Mouse (Mus musculus) forebrain, embryonic 15.5 days (tissue): ENCODE measurements around the gene C330007P06Rik. TPM values are rescaled to one million over a fixed set of nuclear protein-coding genes. Genes with fewer than 3 reads are reported as not detected.
"Not testable (repeated sequence)": the region's sequence is repeated elsewhere in the genome, so short reads cannot be mapped to it uniquely, and the experiment has no call there.

Source experiments
- ATAC-seq: fragments of 200-750 bp; cut with Nextera tagmentation; replicated peaks from 2 replicates; pipeline ENCODE4 v1.8.0; 2017; ENCODE audit warnings: mild to moderate bottlenecking, moderate TSS enrichment, moderate library complexity
- H3K27ac ChIP-seq: fragments of 300-500 bp; sonication (generic); replicated peaks from 2 replicates; pipeline ENCODE4 v1.5.1; 2015; ENCODE audit warnings: mild to moderate bottlenecking, inconsistent platforms
- H3K27me3 ChIP-seq: fragments of 300-500 bp; sonication (generic); 2 replicates; pipeline ENCODE4 v1.6.1; 2015; ENCODE audit warnings: inconsistent platforms
- H3K36me3 ChIP-seq: fragments of 300-500 bp; sonication (generic); 2 replicates; pipeline ENCODE4 v1.6.1; 2015; ENCODE audit warnings: mild to moderate bottlenecking, inconsistent platforms
- H3K4me1 ChIP-seq: fragments of 300-500 bp; sonication (generic); 2 replicates; pipeline ENCODE4 v1.6.1; 2015; ENCODE audit warnings: inconsistent platforms
- H3K4me2 ChIP-seq: fragments of 300-500 bp; sonication (generic); replicated peaks from 2 replicates; pipeline ENCODE4 v1.6.1; 2015; ENCODE audit warnings: mild to moderate bottlenecking, inconsistent platforms
- H3K4me3 ChIP-seq: fragments of 300-500 bp; sonication (generic); 2 replicates; pipeline ENCODE4 v1.5.1; 2015; ENCODE audit warnings: mild to moderate bottlenecking, inconsistent platforms
- H3K9ac ChIP-seq: fragments of 300-500 bp; sonication (generic); replicated peaks from 2 replicates; pipeline ENCODE4 v1.6.1; 2015; ENCODE audit warnings: mild to moderate bottlenecking, inconsistent platforms
- H3K9me3 ChIP-seq: fragments of 300-500 bp; sonication (generic); 2 replicates; pipeline ENCODE4 v1.6.1; 2016; ENCODE audit warnings: inconsistent platforms
- WGBS: fragments of 180-500 bp; shearing (Covaris S2); methylation state at CpG from one replicate; pipeline ENCODE4 v1.1.7; 2015; ENCODE audit warnings: mixed read lengths; 5-methylcytosine and 5-hydroxymethylcytosine counted together
- polyA plus RNA-seq: library from polyadenylated mRNA; unstranded; fragments of >200 nt; fragmentation: Nextera tagmentation; extraction: Ambion mirVana; gene quantifications from 2 replicates; pipeline ENCODE4 v1.2.1, GENCODE M21; 2015

The C330007P06Rik gene
- polyA plus RNA-seq, 1 experiment from 2014 or later: 24.7 TPM

DNA sequence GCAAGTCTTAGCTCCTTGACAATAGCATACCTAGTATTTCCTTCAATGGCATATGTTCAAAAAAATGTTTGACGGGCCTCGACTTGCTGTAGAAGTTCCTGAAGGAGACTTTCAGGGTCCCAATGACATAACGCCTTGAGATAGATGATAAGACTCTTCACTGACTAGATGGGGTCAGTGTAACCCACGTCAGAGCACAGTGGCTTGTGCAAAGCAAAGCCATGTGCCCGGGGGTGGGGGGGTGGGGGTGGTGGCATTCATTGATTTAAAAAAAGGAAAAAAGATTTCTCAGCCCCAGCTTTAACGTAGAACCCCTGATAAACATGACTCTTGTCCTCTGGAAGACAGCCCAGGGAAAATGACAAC lies 65.6 kb downstream of the C330007P06Rik start:
- Histone ChIP-seq H3K4me3 (peak overlapping the region; percentile 43), H3K27ac (peak overlapping the region; percentile 86), H3K4me1 (peaks cover 7% of the 10 kb centered on the region), H3K27me3 (no peaks in the 10 kb centered on the region), H3K4me2 (peak overlapping the region; percentile 47), H3K9me3 (no peaks in the 10 kb centered on the region), H3K9ac (no peak overlapping the region), H3K36me3 (no peaks in the 10 kb centered on the region)
- 75% methylated on average over 6 of the region's 6 CpGs for WGBS
- peak; percentile 44 for ATAC-seq

- peak; percentile 91 for ATAC-seq
- H3K9ac ChIP-seq: peak overlapping the region; percentile 47
- peak overlapping the region; percentile 47 for H3K4me2 ChIP-seq
- 31% methylated on average over 44 of the region's 45 CpGs for WGBS
- H3K4me3 ChIP-seq: peak overlapping the region; percentile 43
- no peaks in the 10 kb centered on the region for H3K27me3 ChIP-seq
- no peaks in the 10 kb centered on the region for H3K36me3 ChIP-seq
- no peaks in the 10 kb centered on the region for H3K9me3 ChIP-seq
- peak overlapping the region; percentile 86 for H3K27ac ChIP-seq
- peaks cover 7% of the 10 kb centered on the region for H3K4me1 ChIP-seq
Measured at GRCm38 (mm10) chrX:36807360-36808317, 66.3 kb downstream of the C330007P06Rik start.

DNA sequence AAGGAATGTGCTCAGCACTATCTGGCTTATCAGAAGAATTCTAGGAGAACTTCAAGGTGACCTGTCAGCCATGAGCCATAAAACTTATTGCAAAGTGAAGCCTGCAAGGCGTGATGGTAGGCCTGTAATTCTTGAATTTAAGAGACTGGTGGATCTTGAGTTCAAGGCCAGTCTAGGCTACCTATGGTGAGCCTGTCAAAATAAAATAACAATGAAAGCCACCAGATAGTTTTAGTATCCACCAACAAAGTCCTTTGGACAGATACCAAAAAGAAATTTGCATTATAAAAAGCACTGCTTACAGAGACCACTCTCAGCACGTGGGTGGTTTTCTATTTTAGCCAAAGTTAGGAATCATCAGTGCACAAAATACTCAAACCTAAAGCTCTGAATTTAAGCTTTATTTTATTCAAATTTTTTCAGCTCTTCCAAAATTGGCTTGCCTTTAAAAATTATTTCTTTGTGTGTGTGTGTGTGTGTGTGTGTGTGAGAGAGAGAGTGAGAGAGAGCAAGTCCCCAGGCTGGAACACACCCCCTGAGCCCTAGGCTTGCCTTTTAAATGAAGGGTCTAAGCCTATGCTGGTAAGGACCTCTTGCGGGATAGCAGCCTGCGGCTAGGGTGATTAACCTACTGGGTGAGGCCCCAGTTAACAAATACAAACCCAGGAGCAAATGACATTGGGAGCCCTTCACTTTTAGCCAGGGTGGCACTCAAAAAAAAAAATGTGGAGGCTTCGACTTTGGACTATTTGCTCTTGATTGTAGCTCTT lies 68.3 kb downstream of the C330007P06Rik start:
- ATAC-seq: no peak
- H3K4me2 ChIP-seq: no peak overlapping the region
- peaks cover 7% of the 10 kb centered on the region for H3K4me1 ChIP-seq
- WGBS: 46% methylated on average over 5 of the region's 5 CpGs
- no peaks in the 10 kb centered on the region for H3K36me3 ChIP-seq
- no peaks in the 10 kb centered on the region for H3K9me3 ChIP-seq
- H3K4me3 ChIP-seq: no peak overlapping the region
- H3K27me3 ChIP-seq: no peaks in the 10 kb centered on the region
- no peak overlapping the region for H3K27ac ChIP-seq
- no peak overlapping the region for H3K9ac ChIP-seq

- Histone ChIP-seq H3K4me1 (peaks cover 7% of the 10 kb centered on the region), H3K36me3 (no peaks in the 10 kb centered on the region), H3K4me3 (no peak overlapping the region), H3K27ac (no peak overlapping the region), H3K9me3 (no peaks in the 10 kb centered on the region), H3K4me2 (no peak overlapping the region), H3K27me3 (no peaks in the 10 kb centered on the region), H3K9ac (no peak overlapping the region)
- WGBS: 71% methylated on average over 5 of the region's 5 CpGs
- no peak for ATAC-seq
Measured at GRCm38 (mm10) chrX:36804196-36804595, 69.7 kb downstream of the C330007P06Rik start.

DNA sequence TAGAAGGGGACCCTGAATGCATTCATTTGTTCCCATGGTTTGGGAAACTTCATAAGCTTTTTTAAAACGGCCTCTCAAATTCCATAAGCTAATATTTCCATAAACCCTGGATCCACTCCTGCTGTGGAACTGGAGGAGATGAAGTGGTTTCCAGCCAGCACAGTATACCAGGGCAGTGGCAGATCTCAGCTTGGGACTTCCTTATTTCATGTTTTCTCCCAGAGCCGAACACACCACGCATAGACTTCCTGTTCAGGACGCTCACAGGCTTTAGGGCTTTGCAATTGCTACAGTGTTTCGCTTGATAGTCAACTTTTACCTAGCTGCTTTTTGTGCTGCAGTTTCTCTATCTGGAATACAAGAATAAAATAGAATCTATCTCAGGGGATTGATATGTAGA lies 70.7 kb downstream of the C330007P06Rik start:
- Histone ChIP-seq H3K4me2 (no peak overlapping the region), H3K27me3 (no peaks in the 10 kb centered on the region), H3K9me3 (no peaks in the 10 kb centered on the region), H3K4me1 (peaks cover 7% of the 10 kb centered on the region), H3K4me3 (no peak overlapping the region), H3K36me3 (peaks cover 2% of the 10 kb centered on the region; the same call in 1 of the 2 replicates), H3K27ac (no peak overlapping the region), H3K9ac (no peak overlapping the region)
- ATAC-seq: no peak
- 83% methylated on average over 5 of the region's 5 CpGs for WGBS

DNA sequence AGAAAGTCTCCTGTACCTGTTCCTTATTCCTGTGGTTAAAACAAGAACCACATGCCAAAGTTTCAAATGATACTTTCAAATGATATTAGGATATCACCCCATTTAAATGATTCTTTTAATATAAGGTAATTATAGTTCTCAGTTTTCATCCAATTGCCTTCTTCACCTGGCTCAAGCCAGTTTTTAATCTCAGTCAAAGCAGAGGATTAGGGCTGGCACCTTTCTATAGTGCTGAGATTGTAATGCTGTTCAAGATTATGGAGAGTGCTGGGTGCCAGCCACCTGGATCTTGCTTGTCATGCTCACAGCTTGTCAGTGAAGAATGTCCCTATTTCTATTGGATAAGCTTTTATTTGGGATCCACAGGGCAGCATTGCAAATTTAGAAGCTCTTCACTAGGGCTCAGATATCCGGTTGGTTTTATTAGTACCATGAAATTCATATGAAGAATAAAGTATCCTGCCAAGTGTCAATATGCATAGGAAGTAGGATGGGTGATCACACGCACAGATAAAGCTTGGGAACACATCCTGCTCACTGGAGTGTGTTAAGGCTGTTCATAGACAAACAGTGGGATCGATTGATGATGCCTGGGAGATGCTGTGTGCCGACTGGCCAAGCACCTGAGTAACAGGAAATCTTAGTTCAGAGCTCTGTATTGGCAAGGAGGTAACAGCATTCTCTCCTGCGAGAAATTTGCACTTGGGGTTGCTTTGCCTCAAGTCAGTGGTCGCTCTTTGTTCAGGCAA lies 74.6 kb downstream of the C330007P06Rik start:
- Histone ChIP-seq H3K9ac (no peak overlapping the region), H3K4me1 (peaks cover 6% of the 10 kb centered on the region; the same call in 1 of the 2 replicates), H3K27ac (no peak overlapping the region), H3K4me2 (no peak overlapping the region), H3K9me3 (no peaks in the 10 kb centered on the region), H3K36me3 (peaks cover 7% of the 10 kb centered on the region; the same call in 1 of the 2 replicates), H3K27me3 (no peaks in the 10 kb centered on the region), H3K4me3 (no peak overlapping the region)
- 55% methylated on average over 6 of the region's 6 CpGs for WGBS
- no peak for ATAC-seq

GRCm38 (mm10) chrX:36796734-36797133 lies 77.2 kb downstream of the C330007P06Rik start:
- Histone ChIP-seq H3K4me2 (peak overlapping the region; percentile 46), H3K4me3 (peak overlapping the region; percentile 55), H3K9ac (peak overlapping the region; percentile 62), H3K27ac (peak overlapping the region; percentile 87; the same call in 1 of the 2 replicates)
- not testable (repeated sequence) for H3K36me3 ChIP-seq, H3K9me3 ChIP-seq, H3K27me3 ChIP-seq, ATAC-seq, H3K4me1 ChIP-seq
- WGBS: 76% methylated on average over 8 of the region's 8 CpGs

DNA sequence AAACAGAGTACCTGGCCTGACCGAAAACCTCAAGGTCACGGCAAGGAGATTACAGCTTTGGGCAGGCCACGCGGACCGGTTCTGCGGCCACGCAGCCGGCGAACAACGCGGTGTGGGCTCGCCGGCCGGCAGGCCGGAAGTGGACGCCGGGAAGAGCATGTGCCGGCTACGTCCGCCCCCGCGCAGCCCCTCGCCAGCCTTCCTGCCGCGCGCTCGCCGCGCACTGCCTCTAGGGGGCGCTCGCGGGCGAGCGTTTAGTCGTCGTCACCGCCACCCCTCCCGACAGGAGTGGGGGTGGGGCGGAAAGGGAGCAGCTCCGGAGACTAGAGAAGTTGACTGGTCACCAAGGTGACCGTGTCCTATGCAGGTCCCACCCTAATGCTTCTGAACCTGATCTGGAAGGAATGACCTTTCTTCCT lies 77.7 kb downstream of the C330007P06Rik start:
- ATAC-seq: peak; percentile 85
- no peaks in the 10 kb centered on the region for H3K9me3 ChIP-seq
- peaks cover 7% of the 10 kb centered on the region; the same call in 1 of the 2 replicates for H3K36me3 ChIP-seq
- H3K27ac ChIP-seq: peak overlapping the region; percentile 87
- H3K9ac ChIP-seq: peak overlapping the region; percentile 62
- peak overlapping the region; percentile 55 for H3K4me3 ChIP-seq
- no peaks in the 10 kb centered on the region for H3K27me3 ChIP-seq
- peak overlapping the region; percentile 46 for H3K4me2 ChIP-seq
- H3K4me1 ChIP-seq: peaks cover 6% of the 10 kb centered on the region; the same call in 1 of the 2 replicates
- 28% methylated on average over 40 of the region's 41 CpGs for WGBS

GRCm38 (mm10) chrX:36795424-36796162 lies 78.3 kb downstream of the C330007P06Rik start, which contains the start of gene Slc25a5:
TSS of gene Slc25a5 (plus strand) at chrX:36795651.
- ATAC-seq: peak; percentile 97
- peak within 1 kb of the TSS; percentile 46 for H3K4me2 ChIP-seq
- WGBS: 22% methylated on average over 41 of the region's 41 CpGs

GRCm38 (mm10) chrX:36794571-36794970 lies 79.3 kb downstream of the C330007P06Rik start:
- no peak overlapping the region for H3K4me3 ChIP-seq
- H3K4me2 ChIP-seq: no peak overlapping the region
- H3K4me1 ChIP-seq: peaks cover 6% of the 10 kb centered on the region; the same call in 1 of the 2 replicates
- no peak for ATAC-seq
- H3K9ac ChIP-seq: no peak overlapping the region
- 60% methylated on average over 5 of the region's 5 CpGs for WGBS
- peaks cover 7% of the 10 kb centered on the region; the same call in 1 of the 2 replicates for H3K36me3 ChIP-seq
- H3K27me3 ChIP-seq: no peaks in the 10 kb centered on the region
- H3K27ac ChIP-seq: no peak overlapping the region
- H3K9me3 ChIP-seq: no peaks in the 10 kb centered on the region

More at GRCm38 (mm10) chrX:36795424-36796162, 78.3 kb downstream of the C330007P06Rik start, which contains the start of gene Slc25a5:
- Histone ChIP-seq H3K27ac (peak within 1 kb of the TSS; percentile 87), H3K9me3 (no peaks in the 10 kb centered on the region), H3K36me3 (peaks cover 7% of the 10 kb centered on the region; the same call in 1 of the 2 replicates), H3K4me3 (peak within 1 kb of the TSS; percentile 55), H3K4me1 (peaks cover 6% of the 10 kb centered on the region; the same call in 1 of the 2 replicates), H3K27me3 (no peaks in the 10 kb centered on the region), H3K9ac (peak within 1 kb of the TSS; percentile 62)

- no peaks in the 10 kb centered on the region for H3K27me3 ChIP-seq
- no peaks in the 10 kb centered on the region for H3K4me1 ChIP-seq
- 65% methylated on average over 4 of the region's 4 CpGs for WGBS
- no peak overlapping the region for H3K27ac ChIP-seq
- no peak overlapping the region for H3K9ac ChIP-seq
- H3K36me3 ChIP-seq: no peaks in the 10 kb centered on the region
- no peak for ATAC-seq
- H3K4me3 ChIP-seq: no peak overlapping the region
- no peak overlapping the region for H3K4me2 ChIP-seq
- no peaks in the 10 kb centered on the region for H3K9me3 ChIP-seq
Measured at GRCm38 (mm10) chrX:36789360-36789759, 84.6 kb downstream of the C330007P06Rik start.
